ENCODE assay signal across 8 mouse cellular contexts in genomic region chr1:60098024-60098781, GRCm38 (mm10). TPM values are rescaled to one million over a fixed set of nuclear protein-coding genes. Genes with fewer than 3 reads are reported as not detected.
DNase-seq lines count a peak whose midpoint lies in the region; ATAC-seq lines count a peak whose summit lies in the region.

TSS of gene Carf (plus strand) at chr1:60098247.
TSS of gene Wdr12 (minus strand) at chr1:60098645.

- peak; percentile 97 for DNase-seq in adipocyte (ENCODE audit: low spot score)
- peak; percentile 99 for DNase-seq in embryo, embryonic 10 days (ENCODE audit: low spot score)
- peak; percentile 97 for DNase-seq in gastrocnemius, postnatal 10 days
- peak; percentile 98 for DNase-seq in induced T-regulatory cell, adult 2 months (ENCODE audit: low read depth)
- DNase-seq in left cerebral cortex, adult 9 months (ENCODE audit: low spot score in 2 of 2): peak; percentile 93 to 98
- DNase-seq in right cerebral cortex, postnatal 14 days: peak; percentile 98
- peak; percentile 95 to 96 for DNase-seq in urinary bladder, postnatal 36 days (ENCODE audit: low spot score in 2 of 2)

- peak; percentile 86 for ATAC-seq in megakaryocyte progenitor cell, adult 5-6 weeks (replicated peaks; ENCODE audit: poor library complexity)

RNA-seq across cellular contexts. Expression of gene Carf, which starts in this region (rescaled TPM):
- total RNA-seq in gastrocnemius, postnatal 10 days (2021): 10 to 100 TPM in 1 of 2 experiments, 1 to 10 TPM in 1; 7.7 to 11.6 TPM
- total RNA-seq in megakaryocyte progenitor cell, adult 5-6 weeks (2015): 11.4 and 13.2 TPM in 2 replicates
- total RNA-seq in megakaryocyte progenitor cell, adult 5-6 weeks (2017): 5.4 and 9.9 TPM in 2 replicates

RNA-seq across cellular contexts. Expression of gene Wdr12, which starts in this region (rescaled TPM):
- total RNA-seq in gastrocnemius, postnatal 10 days (2021): 10 to 100 TPM; 13.4 to 14.2 TPM
- total RNA-seq in megakaryocyte progenitor cell, adult 5-6 weeks (2015): 71.3 and 84.9 TPM in 2 replicates
- total RNA-seq in megakaryocyte progenitor cell, adult 5-6 weeks (2017): 107 and 151 TPM in 2 replicates

Comparison
In these comparisons a context has a peak if more than half of its experiments do, and no peak if none do; other contexts are left out.
1. Peak in every context shown above with its lines: DNase-seq and ATAC-seq.
2. RNA of gene Wdr12 (total RNA-seq): 71.3 to 151 TPM in megakaryocyte progenitor cell, adult 5-6 weeks; 13.4 to 14.2 TPM in gastrocnemius, postnatal 10 days; every median in the first group is over 4 times any median in the second.